Mouse (Mus musculus): ENCODE measurements at regions not wholly inside any gene's neighbourhood (a gene's known extent, or its start where the extent isn't known, plus 50 kb on each side); places are given as distances from the start of the nearest gene placed in this dataset.

DNA sequence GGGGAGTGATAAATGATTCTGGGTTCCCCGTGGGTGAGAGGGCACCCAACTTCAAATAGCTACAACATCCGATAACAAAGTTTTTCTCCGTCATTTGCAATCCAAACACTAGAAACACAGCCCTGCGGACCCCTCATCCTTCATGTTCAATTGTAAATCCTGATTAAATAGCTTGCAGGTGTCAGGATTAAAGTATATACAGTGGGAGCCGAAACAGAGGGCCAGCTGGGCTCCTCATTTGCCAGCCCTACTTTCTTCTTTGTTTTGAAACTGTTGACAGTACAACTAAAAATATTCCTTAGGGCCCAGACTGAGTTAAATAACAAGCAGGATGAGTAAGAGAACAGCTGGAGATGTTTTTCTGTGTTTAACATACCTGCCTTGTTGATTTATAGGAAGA is 95.5 kb downstream of the Polr2m start:
- no peak for TF ChIP-seq ZNF384 (IDR thresholded peaks at IDR 0.05; ENCODE audit: low read depth, low read length)
- TF ChIP-seq MAFK (IDR thresholded peaks at IDR 0.05; ENCODE audit: insufficient read depth, low read depth, low read length) = no peak
- TF ChIP-seq CHD2 (IDR thresholded peaks at IDR 0.05; ENCODE audit: low read depth, low read length) = no peak
- no peak for TF ChIP-seq HCFC1 (IDR thresholded peaks at IDR 0.05; ENCODE audit: borderline replicate concordance, insufficient read depth, low read length)
- no peak for TF ChIP-seq ZC3H11A (IDR thresholded peaks at IDR 0.05; ENCODE audit: borderline replicate concordance, low read depth, low read length)

Measured in ES-E14 (cell line).